Mouse (Mus musculus) liver, postnatal 0 days (tissue): ENCODE measurements around the gene Lmbr1. TPM values are rescaled to one million over a fixed set of nuclear protein-coding genes. Genes with fewer than 3 reads are reported as not detected.

Experiments used
- ATAC-seq: fragments of 200-750 bp; cut with Nextera tagmentation; 2 replicates; pipeline ENCODE4 v1.8.0; 2017; ENCODE audit warnings: mild to moderate bottlenecking, moderate library complexity
- DNase-seq: peaks from one replicate; pipeline ENCODE4 v3.0.0-alpha.2; 2016
- H3K27ac ChIP-seq: fragments of 300-500 bp; sonication (generic); 2 replicates; pipeline ENCODE4 v1.5.1; 2014; ENCODE audit warnings: antibody characterized with exemption, moderate library complexity, mild to moderate bottlenecking, low read depth
- H3K27me3 ChIP-seq: fragments of 300-500 bp; sonication (generic); 2 replicates; pipeline ENCODE4 v1.6.1; 2014; ENCODE audit warnings: low read length, control low read depth, mixed read lengths; ENCODE audit not compliant: insufficient read depth
- H3K36me3 ChIP-seq: fragments of 300-500 bp; sonication (generic); replicated peaks from 2 replicates; pipeline ENCODE4 v1.6.1; 2014; ENCODE audit warnings: mild to moderate bottlenecking, control low read depth, low read length, moderate library complexity, mixed read lengths; ENCODE audit not compliant: insufficient read depth
- H3K4me1 ChIP-seq: fragments of 300-500 bp; sonication (generic); 2 replicates; pipeline ENCODE4 v1.6.1; 2014; ENCODE audit warnings: antibody characterized with exemption, mild to moderate bottlenecking, control low read depth; ENCODE audit not compliant: insufficient read depth
- H3K4me2 ChIP-seq: fragments of 300-500 bp; sonication (generic); 2 replicates; pipeline ENCODE4 v1.6.1; 2014; ENCODE audit warnings: low read depth, mild to moderate bottlenecking, low read length, moderate library complexity, mixed read lengths
- H3K4me3 ChIP-seq: fragments of 300-500 bp; sonication (generic); 2 replicates; pipeline ENCODE4 v1.5.1; 2014; ENCODE audit warnings: low read depth, low read length
- H3K9ac ChIP-seq: fragments of 300-500 bp; sonication (generic); replicated peaks from 2 replicates; pipeline ENCODE4 v1.6.1; 2014; ENCODE audit warnings: mild to moderate bottlenecking, moderate library complexity
- H3K9me3 ChIP-seq: fragments of 300-500 bp; sonication (generic); 2 replicates; pipeline ENCODE4 v1.6.1; 2016; ENCODE audit warnings: mild to moderate bottlenecking, control low read depth, low read length, mixed read lengths
- CTCF ChIP-seq: sonication (generic); IDR thresholded peaks from 2 replicates; pipeline ENCODE4 v1.5.1; 2016; ENCODE audit warnings: antibody characterized with exemption, low read depth
- EP300 ChIP-seq: IDR thresholded peaks from 2 replicates; pipeline ENCODE4 v1.6.1; 2016; ENCODE audit warnings: antibody characterized with exemption, low read depth, mild to moderate bottlenecking
- WGBS: fragments of 180-500 bp; shearing (Covaris S2); extraction: QIAGEN DNeasy Blood & Tissue Kit; methylation state at CpG from one replicate; pipeline ENCODE4 v1.1.7; 2014; ENCODE audit not compliant: insufficient replicate concordance; 5-methylcytosine and 5-hydroxymethylcytosine counted together
- microRNA-seq: library from miRNA; unstranded; fragments of <30 nt; microRNA quantifications from one replicate; pipeline ENCODE4, GENCODE M21; 2016
- polyA plus RNA-seq: library from polyadenylated mRNA; unstranded; fragments of >200 nt; fragmentation: Nextera tagmentation; extraction: Ambion mirVana; gene quantifications from 2 replicates; pipeline ENCODE4 v1.2.1, GENCODE M21; 2015

The Lmbr1 gene
- polyA plus RNA-seq, 1 experiment from 2014 or later: 3.1 TPM

DNA sequence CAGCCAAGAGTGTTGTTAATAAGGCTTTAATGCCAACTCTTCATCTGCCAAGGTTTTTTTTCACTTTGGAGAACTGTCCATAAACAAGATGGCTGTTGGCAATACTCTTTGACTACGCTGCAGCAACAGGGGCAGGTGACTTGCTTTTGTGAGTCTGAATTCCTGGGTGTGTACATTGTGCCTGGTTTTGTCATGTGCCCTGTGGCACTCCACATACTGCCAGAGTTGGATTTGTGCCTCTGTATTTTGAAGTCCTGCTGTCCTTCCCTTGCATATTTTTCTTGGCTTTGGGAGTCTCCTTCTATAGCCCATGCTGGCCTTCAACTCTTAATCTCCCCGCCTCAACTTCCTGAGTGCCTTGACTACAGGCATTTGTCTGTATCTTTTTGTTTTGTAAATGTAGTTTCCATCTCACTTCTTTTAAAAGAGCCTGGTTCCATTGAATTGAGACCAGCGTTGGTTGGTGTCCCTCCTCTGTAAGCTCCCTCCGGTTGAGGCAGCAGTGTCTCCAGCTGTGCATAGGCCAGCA is 179.2 kb downstream of the Lmbr1 start:
- H3K4me1 ChIP-seq: peaks cover 3% of the 10 kb centered on the region
- TF ChIP-seq EP300: no peak
- no peak for TF ChIP-seq CTCF
- H3K27me3 ChIP-seq: peaks cover 5% of the 10 kb centered on the region; the same call in 1 of the 2 replicates
- H3K9me3 ChIP-seq: no peaks in the 10 kb centered on the region
- H3K27ac ChIP-seq: no peak overlapping the region
- no peak overlapping the region for H3K4me3 ChIP-seq
- H3K4me2 ChIP-seq: no peak overlapping the region
- DNase-seq: no peak
- H3K9ac ChIP-seq: no peak overlapping the region
- no peak for ATAC-seq
- H3K36me3 ChIP-seq: no peaks in the 10 kb centered on the region
- WGBS: 79% methylated on average over 4 of the region's 4 CpGs

GRCm38 (mm10) chr5:29197187-29197586 is 181.0 kb downstream of the Lmbr1 start:
- H3K4me3 ChIP-seq: no peak overlapping the region
- DNase-seq (no peak), ATAC-seq (no peak)
- no peak overlapping the region for H3K27ac ChIP-seq
- peaks cover 5% of the 10 kb centered on the region; the same call in 1 of the 2 replicates for H3K27me3 ChIP-seq
- peaks cover 3% of the 10 kb centered on the region for H3K4me1 ChIP-seq
- no peak for TF ChIP-seq EP300
- TF ChIP-seq CTCF: no peak
- no peak overlapping the region for H3K9ac ChIP-seq
- H3K36me3 ChIP-seq: no peaks in the 10 kb centered on the region
- no peak overlapping the region for H3K4me2 ChIP-seq
- 81% methylated on average over 4 of the region's 4 CpGs for WGBS
- H3K9me3 ChIP-seq: no peaks in the 10 kb centered on the region

- Histone ChIP-seq H3K9me3 (no peaks in the 10 kb centered on the region), H3K4me2 (peak overlapping the region; percentile 78), H3K4me1 (peaks cover 3% of the 10 kb centered on the region), H3K4me3 (peak overlapping the region; percentile 51), H3K9ac (no peak overlapping the region), H3K36me3 (no peaks in the 10 kb centered on the region), H3K27ac (no peak overlapping the region), H3K27me3 (peaks cover 5% of the 10 kb centered on the region; the same call in 1 of the 2 replicates)
- WGBS: 14% methylated on average over 12 of the region's 12 CpGs
- ATAC-seq: no peak
- TF ChIP-seq CTCF: no peak
- TF ChIP-seq EP300: no peak
- DNase-seq: no peak
Measured at GRCm38 (mm10) chr5:29196264-29196658, 181.9 kb downstream of the Lmbr1 start.

GRCm38 (mm10) chr5:29195570-29196263 is 182.5 kb downstream of the Lmbr1 start, which contains the start of gene Rnf32:
Gene Rnf32, plus strand, starts transcription at chr5:29195992.
- Histone ChIP-seq H3K4me2 (peak within 1 kb of the TSS; percentile 78), H3K4me3 (peak within 1 kb of the TSS; percentile 51), H3K9me3 (no peaks in the 10 kb centered on the region), H3K9ac (no peak within 1 kb of the TSS), H3K36me3 (no peaks in the 10 kb centered on the region), H3K27ac (no peak within 1 kb of the TSS), H3K27me3 (peaks cover 5% of the 10 kb centered on the region; the same call in 1 of the 2 replicates), H3K4me1 (peaks cover 3% of the 10 kb centered on the region)
- ATAC-seq (peak; percentile 96), DNase-seq (peak; percentile 76)
- TF ChIP-seq EP300 (no peak), CTCF (no peak)
- WGBS: under 1% methylated on average over 64 of the region's 70 CpGs

DNA sequence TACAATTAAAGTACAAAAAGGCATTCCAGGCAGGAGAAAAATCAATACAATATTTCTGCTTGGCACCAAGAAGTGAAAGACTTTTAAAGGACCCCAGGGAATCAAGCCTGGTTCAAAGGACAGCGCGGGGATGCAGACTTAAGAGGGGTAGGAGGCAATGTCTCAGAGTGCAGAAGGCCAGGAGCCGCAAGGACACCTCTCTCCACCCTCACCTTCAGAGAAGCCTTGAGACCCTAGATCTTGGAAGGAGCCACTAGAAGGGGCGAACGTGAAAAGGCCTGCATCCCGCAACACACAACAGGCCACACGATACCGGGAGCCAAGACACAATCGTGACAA is 183.0 kb downstream of the Lmbr1 start:
- TF ChIP-seq EP300: no peak
- no peak for TF ChIP-seq CTCF
- peaks cover 3% of the 10 kb centered on the region for H3K4me1 ChIP-seq
- no peak overlapping the region for H3K27ac ChIP-seq
- peak; percentile 15; the same call in 1 of the 2 replicates for ATAC-seq
- peak overlapping the region; percentile 78 for H3K4me2 ChIP-seq
- no peaks in the 10 kb centered on the region for H3K36me3 ChIP-seq
- H3K27me3 ChIP-seq: peaks cover 5% of the 10 kb centered on the region; the same call in 1 of the 2 replicates
- H3K4me3 ChIP-seq: peak overlapping the region; percentile 51
- no peak for DNase-seq
- no peaks in the 10 kb centered on the region for H3K9me3 ChIP-seq
- no peak overlapping the region for H3K9ac ChIP-seq
- 18% methylated on average over 9 of the region's 9 CpGs for WGBS

GRCm38 (mm10) chr5:29186798-29187197 is 191.4 kb downstream of the Lmbr1 start:
- Histone ChIP-seq H3K4me1 (no peaks in the 10 kb centered on the region), H3K9me3 (no peaks in the 10 kb centered on the region), H3K4me3 (no peak overlapping the region), H3K4me2 (no peak overlapping the region), H3K27me3 (no peaks in the 10 kb centered on the region), H3K9ac (no peak overlapping the region), H3K27ac (no peak overlapping the region), H3K36me3 (no peaks in the 10 kb centered on the region)
- 70% methylated on average over 5 of the region's 5 CpGs for WGBS
- ATAC-seq: no peak
- TF ChIP-seq EP300 (no peak), CTCF (no peak)
- DNase-seq: no peak

Small RNA genes within 50 kb of the gene (microRNA-seq; reads per million reads assigned to microRNA genes)
- not detected for gene Gm23801

Other genes with a start within 250 kb of the Lmbr1 start
- 0.06 and 0.13 TPM in 2 replicates for gene Rnf32, start 182.4 kb downstream of the Lmbr1 start, polyA plus RNA-seq
- gene Nom1, start 56.3 kb upstream of the Lmbr1 start, polyA plus RNA-seq: 10.6 and 13.2 TPM in 2 replicates
- not detected in 2 replicates for gene Mnx1, start 100.1 kb upstream of the Lmbr1 start, polyA plus RNA-seq
- 6.8 and 8.0 TPM in 2 replicates for gene Ube3c, start 190.9 kb upstream of the Lmbr1 start, polyA plus RNA-seq